Mouse (Mus musculus): ENCODE measurements around the gene Ppp1r18.

The Ppp1r18 gene

DNA sequence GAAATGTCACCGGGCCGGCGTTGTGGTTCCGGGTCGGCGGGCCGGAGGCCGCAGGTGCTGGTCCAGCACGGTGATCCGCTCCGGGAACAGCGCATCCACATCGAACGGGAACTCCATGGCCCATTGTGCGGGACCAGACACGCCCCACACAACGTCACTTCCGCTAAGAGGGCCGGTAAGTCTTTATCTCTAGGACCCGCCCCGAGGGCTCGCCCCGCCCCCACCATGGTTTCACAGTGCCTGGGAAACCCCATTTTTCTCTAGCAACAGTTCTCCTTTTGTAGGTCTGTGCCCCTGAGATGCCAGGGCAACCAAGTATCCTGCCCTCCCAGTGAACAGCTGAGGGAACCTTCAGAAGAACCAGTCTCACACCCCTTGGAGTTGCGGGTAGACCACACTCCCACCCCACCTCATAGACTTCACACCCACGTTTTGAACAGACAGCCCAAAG is 44.6 kb downstream of the Ppp1r18 start, which contains the start of gene Atat1:
Gene Atat1, minus strand, starts transcription at position 157 of the 451 bp plus-strand sequence.
- DNase-seq (ENCODE audit: low spot score): peak; percentile 89

DNA sequence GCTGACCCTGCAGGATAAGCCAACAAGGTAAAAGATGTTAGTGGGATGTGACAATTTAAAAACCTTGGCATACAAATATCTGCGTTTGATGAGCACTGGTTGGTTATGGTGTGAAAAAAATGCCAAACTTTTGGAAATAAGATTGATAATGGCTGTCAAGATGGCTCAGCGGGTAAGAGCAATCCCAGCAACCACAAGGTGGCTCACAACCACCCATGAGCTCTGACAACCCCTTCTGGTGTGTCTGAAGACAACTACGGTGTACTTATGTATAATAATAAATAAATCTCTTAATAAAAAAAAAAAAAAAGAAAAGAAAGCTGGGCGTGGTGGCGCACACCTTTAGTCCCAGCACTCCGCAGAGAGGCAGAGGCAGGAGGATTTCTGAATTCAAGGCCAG is 49.6 kb downstream of the Ppp1r18 start:
- peak; percentile 43 for DNase-seq (ENCODE audit: low spot score)

DNA sequence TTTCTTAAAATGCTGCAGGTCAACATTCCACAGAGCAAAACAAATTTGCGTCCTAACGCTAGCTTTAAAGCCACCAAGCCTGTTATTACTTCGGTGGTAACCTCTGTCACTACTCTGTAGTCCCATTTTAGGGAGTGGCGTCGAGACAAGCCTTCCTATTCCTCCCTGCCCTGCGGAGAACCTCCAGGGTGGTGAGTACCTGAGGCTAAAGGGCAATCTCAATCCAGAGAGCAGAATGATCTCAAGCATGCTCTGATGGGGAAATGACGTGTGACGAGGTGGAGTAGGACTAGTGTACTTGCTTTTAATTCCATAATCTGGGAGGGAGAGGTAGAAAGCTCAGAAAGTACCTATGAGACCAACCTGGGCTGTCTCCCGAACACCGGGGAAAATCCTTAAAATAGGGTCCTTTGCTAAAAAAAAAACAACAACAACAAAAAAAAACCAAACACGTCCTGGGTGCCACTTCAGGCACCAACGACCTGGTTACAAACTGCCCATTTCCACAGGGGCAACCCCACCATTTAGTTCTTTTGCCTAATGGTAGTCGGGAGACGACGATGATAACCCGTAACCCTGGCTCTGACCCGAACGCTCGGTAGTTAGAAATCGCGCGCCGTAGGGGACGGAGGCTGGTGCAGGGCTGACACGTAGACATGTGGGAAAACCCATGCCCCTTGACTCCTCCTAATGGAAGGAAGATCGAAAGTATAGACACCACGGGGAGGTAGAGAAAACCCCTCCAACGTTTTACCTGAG is 50.3 kb downstream of the Ppp1r18 start:
- DNase-seq (ENCODE audit: low spot score): peak; percentile 45

DNA sequence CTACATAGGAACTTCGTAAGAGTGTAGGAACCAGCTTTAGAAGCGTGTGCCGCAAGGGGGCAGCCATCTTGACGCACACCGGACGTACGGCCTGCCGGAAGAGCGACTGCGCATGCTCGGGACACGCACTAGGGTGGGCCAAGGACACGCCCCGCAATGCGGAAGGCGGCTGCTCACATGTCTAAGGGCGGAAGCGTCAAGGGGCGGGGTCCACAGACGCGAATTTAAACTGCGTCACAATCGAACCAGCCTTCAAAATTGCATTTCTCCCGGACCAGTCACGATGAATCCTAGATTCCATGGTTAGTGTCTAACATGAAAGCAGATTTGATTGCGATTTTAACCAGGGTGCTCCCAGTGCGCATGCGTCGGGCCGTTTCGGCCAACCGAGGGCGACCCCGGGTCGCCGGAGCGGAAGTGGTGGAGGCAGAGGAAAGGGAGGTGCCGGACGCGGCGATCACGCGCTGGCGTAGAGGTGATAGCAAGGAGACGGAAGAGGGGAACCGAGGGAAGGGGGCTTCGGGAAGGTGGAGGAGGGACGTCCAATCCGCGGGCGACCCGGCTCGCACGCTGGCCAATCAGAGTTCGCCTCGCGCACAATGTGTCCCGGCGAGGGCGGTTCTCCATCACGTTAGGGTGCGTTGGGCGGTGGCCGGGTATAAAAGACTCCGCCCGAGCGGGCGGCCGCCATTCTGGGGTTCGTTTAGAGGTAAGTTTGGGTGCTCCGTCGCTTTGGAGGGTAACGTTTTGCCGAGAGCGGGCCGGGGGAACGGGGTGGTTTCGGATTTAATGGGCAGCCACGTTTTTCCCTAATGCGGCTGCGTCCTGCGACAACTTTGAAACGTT is 51.1 kb downstream of the Ppp1r18 start, which contains the start of the genes Mrps18b and Ppp1r10:
Gene Mrps18b, minus strand, starts transcription at position 93 of the 846 bp plus-strand sequence.
Gene Ppp1r10, plus strand, starts transcription at position 138 of the 846 bp plus-strand sequence.
- DNase-seq (ENCODE audit: low spot score): peak; percentile 99

DNA sequence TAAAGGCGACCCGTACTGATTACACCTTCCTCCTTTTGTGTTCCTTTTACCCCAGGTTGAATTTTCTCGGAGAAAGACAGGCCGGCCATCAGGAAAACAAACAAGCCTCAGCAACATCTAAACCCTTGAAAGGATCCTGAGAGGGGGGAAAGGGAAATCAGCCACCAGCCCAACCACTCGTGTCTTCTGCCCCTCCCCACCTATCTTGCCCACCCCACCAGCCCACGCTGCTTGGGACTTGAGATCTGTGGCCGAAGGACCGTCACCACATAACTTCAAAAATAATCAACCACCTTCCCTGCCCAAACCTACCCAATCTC is 51.7 kb downstream of the Ppp1r18 start:
- DNase-seq (ENCODE audit: low spot score): no peak

DNA sequence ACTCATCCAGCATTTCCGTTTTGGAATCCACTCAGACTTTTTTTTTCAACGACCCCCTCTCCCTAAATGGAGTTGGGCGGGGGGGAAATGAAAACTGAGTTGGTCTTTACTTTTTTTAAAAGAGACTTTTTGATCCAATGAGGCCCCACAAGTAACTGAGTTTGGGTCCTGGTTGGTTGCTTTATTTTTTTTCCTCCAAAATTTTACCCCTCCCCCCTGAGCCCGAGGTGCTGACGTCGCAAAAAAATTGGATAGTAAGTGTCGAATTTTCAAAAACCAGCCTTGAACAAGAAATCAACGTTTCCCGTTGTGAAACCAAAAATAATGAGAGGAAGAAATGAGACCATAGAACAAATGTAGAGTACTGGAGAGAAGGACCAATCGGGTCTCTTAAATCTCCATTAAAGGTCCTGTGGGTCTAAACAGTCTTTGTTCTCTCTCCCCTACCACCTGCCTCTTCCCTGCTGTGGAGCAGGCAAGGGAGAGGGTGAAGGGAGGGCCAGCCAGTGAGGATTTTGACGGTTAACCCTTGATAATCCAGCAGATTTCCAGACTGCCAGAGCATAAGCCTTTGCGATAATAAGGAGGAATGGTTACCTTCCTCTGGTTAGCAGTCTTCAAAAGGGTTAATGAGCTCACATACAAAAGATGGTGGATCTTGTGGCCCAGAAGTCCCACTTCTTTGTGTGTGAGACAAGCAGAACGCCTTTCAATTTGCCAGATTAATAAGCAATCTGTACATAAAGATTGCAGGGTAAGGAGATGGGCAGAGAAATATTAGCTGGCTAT is 52.3 kb downstream of the Ppp1r18 start:
- peak; percentile 67 for DNase-seq (ENCODE audit: low spot score)

DNA sequence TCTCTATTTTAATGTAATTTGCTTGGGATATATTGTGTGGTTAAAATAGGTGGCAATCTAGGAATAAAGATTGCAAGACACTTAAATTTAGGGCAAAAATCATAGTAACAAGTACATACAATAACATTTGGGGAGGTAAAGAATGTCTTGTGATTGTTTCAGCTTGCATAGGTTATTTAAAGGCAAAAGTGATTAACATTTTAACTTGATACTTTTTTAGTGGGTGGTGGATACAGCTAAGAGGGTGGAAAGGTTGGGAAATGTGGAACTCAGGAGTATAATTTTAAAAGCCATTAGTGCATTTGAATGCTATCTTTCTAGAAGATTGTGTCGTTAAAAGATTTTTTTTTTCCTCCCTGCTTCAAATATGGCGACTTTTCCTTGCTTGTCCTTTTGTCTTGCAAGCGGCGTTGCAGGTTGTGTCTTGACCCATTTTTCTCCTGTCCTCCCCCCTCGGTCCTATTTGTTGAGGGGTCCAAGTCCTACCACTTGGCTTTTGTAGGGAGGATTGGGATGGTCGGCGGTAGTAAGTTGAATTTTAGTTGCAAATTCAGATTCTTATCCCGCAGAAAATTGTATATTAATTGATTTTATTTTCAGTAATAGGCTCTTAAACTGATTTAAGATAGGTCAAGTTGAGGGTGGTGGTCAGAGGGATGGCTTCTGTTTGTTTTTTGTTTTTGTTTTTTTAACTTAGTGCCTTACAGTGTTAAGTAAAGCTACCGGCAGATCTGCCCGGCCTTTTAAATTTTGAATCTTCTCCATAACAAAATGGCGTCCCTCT is 53.1 kb downstream of the Ppp1r18 start:
- peak; percentile 74 for DNase-seq (ENCODE audit: low spot score)

DNA sequence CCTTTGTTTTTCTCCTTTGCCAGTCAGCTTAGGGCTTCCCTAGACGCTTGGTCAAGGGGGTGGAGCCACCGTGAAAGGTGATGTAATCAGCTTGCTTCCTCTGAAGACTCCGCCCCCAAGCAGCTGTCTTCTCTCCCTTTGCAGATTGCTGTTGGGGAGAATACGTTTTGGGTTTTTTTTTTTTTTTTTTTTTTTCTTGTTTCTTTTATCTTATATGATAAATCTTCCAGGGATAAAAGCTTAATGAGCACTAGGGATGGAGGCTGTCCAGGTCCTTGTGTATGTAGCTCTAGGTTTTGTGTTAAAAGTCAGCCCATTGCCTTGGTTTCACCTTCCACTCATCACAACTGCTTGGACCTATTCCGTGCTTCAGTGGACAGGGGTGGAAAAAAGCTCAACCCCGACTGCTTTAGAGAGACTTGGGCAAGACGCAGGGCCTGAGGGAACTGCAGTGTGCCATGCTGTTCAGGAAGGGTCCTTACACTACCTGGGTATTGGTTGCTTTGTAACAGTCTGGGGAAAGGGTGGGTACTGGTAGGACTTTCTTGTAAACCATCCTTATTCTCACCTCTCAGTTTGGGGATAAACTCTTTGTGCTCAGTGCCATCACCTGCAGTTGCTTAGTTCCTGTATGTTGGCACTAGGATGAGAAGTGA is 53.8 kb downstream of the Ppp1r18 start:
- peak; percentile 98 for DNase-seq (ENCODE audit: low spot score)

DNA sequence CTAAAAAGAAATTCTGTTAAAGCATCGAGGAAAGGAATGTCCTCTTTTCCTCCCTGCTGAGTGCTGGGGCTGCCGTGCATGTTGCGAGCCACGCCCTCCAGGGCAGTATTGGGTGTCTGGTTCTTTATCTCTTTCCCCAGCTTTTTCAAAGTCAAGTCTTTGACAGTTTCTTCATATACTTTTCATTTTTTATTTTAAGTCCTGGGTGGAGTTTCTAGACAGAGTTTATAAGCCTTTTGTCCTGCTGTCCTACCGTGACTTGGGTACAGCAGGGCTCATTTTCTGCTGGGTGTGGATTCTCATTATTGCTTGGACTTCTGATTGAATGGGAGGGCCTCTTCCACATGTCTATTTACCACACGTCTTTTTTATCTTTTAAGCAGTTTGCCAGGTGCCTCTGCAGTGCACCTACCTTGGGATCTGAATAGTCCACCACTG is 54.5 kb downstream of the Ppp1r18 start:
- DNase-seq (ENCODE audit: low spot score): peak; percentile 41

DNA sequence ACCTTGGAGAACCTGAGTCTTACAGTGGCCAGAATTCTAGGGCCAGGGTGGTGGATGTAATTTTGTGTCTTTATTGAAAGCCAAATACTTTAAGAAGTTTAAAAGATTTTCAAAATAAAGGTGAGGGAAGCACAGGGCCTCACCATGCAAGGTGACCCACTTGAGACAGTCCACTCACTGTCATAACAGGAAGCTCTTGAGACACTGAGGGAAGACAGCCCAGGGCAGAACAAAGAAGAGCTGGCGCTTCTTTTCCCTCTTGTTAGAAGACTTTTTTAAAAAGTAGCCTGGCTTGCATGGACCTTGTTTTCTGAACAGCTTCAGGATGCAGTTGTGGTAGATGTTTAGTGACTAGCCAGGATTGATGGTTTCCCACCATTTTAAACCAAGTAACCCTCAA is 55.0 kb downstream of the Ppp1r18 start:
- no peak for DNase-seq (ENCODE audit: low spot score)

DNA sequence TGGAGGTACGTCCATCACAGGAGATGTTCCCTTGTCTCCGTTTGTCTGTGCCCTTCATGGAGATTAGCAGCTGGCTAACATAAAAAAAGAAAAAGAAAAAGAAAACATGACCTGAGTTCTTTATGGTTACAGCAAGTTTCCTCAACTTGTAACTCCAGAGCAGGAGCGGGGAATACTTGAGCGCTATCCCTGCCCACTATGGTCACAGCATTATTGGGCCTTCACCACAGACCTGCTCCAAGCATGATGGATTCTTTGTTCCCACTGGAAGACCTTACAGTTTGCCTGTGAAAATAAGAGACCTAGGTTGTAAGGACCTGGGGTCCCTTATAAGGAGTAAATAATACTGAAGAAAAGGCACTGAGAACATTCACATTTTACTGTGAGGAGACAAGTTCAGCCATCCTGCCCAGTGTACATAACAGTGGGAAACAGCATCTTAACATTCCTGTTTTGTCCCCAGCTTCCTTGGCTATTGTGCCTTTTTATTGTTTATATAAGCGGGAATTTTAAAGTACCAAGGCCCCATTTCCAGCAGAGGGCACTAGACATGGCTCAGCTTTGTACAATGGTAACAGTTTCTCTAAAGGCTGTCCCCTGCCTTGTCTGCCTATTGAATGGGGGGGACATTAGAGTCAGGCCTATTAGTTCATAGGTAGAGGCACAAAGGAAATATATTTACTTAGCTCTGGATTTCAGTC is 55.6 kb downstream of the Ppp1r18 start:
- peak; percentile 61 for DNase-seq (ENCODE audit: low spot score)

DNA sequence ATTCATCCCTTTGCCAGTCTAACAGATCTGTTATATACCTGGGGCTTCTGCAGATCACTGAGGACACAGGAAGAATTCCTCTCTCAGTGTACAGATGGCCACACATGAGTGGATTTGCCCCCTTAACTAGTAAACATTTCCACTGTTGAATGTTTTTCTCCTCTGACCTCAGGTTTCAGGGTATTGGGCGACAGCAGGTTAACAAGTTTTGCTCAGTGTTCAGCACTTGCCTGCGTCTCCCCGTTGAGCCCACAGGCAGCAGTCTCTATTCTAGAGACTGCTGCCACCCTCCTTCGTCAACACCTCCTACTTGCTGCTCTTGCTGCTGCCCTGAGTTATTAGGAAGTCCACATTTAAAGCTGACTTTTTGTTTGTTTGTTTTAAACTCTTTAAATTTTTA is 56.3 kb downstream of the Ppp1r18 start:
- no peak for DNase-seq (ENCODE audit: low spot score)

DNA sequence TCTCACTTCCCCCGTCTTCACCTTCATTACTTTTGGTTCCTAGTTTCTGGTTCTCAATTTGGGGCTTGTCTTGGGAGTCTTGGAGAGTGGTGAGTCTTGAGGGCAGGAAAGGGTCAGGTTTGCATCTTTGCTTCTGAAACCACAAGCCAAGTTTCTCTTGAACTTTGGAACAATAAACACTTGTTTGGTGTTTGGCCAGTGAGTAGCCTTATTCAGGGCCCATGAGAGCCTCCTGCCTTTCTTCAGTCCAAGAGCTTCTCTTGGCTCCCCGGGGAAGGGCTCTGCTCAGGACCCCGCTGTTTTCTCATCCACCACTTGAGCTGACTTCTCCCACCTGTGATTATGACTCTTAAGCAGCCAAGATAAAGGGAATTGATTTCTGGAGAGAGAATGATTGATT is 57.2 kb downstream of the Ppp1r18 start:
- DNase-seq (ENCODE audit: low spot score): no peak

DNA sequence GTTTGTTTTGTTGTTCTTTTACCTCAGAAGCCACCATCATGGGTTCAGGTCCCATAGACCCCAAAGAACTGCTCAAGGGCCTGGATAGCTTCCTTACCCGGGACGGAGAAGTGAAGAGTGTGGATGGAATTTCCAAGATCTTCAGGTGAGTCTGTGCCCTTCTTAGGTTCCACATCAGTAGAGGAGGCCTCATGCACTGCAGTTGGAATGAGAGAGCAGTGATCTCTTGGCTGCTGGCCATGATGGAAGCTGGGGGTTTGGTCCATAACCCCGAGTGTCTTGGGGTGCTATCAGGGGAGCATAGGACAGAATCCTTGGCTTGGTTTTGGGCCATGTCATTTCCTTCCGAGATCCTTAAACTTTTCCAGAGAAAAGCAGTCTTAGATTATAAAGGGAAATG is 57.9 kb downstream of the Ppp1r18 start:
- DNase-seq (ENCODE audit: low spot score): no peak
